Mouse (Mus musculus): Measurements from ENCODE around the gene Ryk. TPM values are rescaled to one million over a fixed set of nuclear protein-coding genes. Genes with fewer than 3 reads are reported as not detected.

Ryk gene
- polyA plus RNA-seq, 1 experiment from 2014 or later: 19.7 TPM

DNA sequence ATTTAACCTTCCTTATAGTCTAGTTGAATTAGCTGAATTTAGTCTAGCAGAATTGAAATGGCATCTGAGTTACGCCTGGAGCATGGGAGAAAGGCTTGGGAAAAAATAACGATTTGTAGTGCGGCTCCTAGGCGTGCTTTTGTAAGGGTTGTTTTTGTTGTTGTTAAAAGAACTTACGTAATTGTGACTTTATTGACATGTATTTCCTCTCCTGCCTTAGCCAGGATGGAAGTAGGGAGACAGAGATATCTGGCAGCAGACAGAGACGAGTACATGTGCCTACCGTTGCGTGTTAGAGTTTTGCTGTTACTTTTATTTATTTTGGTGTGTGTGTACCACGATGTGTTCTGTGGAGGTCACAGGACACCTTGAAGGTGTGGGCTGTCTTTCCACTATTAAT is 1.6 kb downstream of the Ryk start:
- H3K9me3 ChIP-seq: no peaks in the 10 kb centered on the region
- no peaks in the 10 kb centered on the region for H3K36me3 ChIP-seq
- H3K27ac ChIP-seq: no peak overlapping the region
- no peak overlapping the region for H3K9ac ChIP-seq
- no peaks in the 10 kb centered on the region for H3K27me3 ChIP-seq (replicated peaks)
- peak overlapping the region; percentile 70 for H3K4me2 ChIP-seq (replicated peaks)
- peaks cover 39% of the 10 kb centered on the region for H3K4me1 ChIP-seq
- 0 out of 2 replicates have a peak overlapping the region, but pooled peaks have one; percentile 94 for H3K4me3 ChIP-seq
- no peak for ATAC-seq (ENCODE audit: low FRiP score, low read depth)
- 57% methylated on average over 9 of the region's 9 CpGs for WGBS

DNA sequence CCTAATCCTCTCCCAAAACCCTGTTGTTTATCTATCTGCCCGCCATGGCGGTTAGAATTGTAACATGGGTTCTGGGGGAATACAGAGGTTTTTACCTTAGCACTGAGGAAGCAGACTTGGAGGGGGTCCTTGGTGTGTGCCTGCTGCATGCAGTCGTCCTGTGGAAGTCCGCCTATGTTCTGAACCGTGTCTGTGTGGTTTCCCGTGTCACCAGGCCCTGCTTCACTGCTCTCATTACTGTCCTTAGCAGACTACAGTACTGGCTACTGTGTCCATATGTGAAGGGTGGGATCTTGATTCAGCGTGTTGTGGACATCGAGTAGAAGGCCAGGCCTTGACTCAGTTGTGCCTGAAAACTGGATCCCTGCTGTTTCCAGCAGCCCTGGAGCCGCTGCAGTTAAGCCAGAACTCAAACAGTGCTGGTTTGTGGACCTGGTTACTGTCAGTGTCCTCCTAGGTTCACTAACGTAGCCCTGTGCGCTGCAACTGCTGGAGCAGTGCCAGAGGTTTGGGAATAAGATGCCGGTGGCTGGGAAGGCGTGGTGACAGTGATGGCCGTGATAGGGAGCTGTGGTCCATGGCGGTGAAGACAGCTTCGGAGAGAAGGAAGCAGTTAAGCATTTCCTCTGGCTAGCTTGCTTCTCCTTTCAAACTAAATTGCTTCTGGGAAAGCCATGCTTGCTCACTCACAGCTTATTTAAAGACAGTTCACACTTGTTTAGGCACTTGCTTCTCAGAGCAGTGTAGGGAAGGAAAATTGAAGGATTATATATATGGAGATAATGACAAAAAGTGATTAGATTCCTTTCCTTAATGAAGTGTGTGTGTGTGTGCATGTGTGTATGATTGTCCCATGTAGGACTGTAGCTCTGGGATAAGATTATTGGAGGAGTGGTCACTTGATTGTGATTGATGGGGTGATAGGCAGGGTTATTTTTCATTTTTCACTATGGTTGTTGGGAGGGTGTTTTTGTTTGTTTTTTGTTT is 6.4 kb downstream of the Ryk start:
- no peaks in the 10 kb centered on the region for H3K9me3 ChIP-seq
- no peak overlapping the region for H3K27ac ChIP-seq
- H3K4me1 ChIP-seq: peaks cover 48% of the 10 kb centered on the region
- no peak overlapping the region for H3K4me3 ChIP-seq
- H3K27me3 ChIP-seq (replicated peaks): no peaks in the 10 kb centered on the region
- H3K4me2 ChIP-seq (replicated peaks): peak overlapping the region; percentile 8; the same call in 1 of the 2 replicates
- H3K36me3 ChIP-seq: no peaks in the 10 kb centered on the region
- no peak overlapping the region for H3K9ac ChIP-seq
- WGBS: 40% methylated on average over 16 of the region's 16 CpGs
- no peak for ATAC-seq (ENCODE audit: low FRiP score, low read depth)

DNA sequence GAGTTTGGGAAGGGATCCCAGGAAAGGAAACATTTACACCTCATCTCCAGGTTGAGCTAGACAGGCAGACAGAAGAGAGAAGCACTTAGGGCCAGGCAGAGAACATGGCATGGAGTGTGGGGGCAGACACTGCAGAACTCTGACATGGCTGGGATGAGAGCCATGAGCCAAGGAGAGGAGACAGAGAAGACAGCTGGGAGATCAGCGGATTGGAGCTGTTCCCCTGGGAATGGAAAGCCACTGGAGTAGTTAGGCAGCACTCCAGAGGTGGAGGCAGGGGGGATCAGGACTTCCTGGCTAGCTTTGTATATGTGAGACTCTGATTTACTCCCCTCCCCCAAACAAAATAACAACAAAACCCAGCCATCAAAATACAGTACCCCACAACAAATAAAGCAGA is 7.1 kb downstream of the Ryk start:
- no peak for ATAC-seq (ENCODE audit: low FRiP score, low read depth)
- Histone ChIP-seq H3K9me3 (no peaks in the 10 kb centered on the region), H3K4me2 (replicated peaks) (no peak overlapping the region), H3K4me1 (peaks cover 44% of the 10 kb centered on the region), H3K27ac (no peak overlapping the region), H3K27me3 (replicated peaks) (no peaks in the 10 kb centered on the region), H3K4me3 (no peak overlapping the region), H3K9ac (no peak overlapping the region), H3K36me3 (no peaks in the 10 kb centered on the region)
- 54% methylated on average over 1 of the region's 1 CpGs for WGBS

DNA sequence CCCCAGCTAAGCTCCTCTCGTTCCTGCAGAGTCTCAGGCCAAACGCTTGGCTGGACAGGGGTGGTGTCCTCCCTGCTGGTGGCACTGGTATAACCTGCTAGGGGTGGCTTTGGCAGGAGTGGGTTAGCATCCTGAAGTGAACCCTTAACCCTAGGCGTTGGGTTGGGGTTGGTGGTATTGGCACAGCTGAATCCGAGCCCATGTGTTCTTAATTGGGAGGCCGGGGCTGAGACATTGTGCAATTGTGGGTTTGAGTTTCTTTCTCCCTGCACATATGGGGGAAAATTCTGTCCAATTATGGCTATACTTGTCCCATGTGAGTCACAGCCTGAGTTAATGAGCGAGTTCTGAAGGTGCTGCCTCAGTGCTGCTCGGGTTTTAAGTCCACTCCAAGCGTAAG is 7.8 kb downstream of the Ryk start:
- Histone ChIP-seq H3K9me3 (no peaks in the 10 kb centered on the region), H3K27ac (no peak overlapping the region)

DNA sequence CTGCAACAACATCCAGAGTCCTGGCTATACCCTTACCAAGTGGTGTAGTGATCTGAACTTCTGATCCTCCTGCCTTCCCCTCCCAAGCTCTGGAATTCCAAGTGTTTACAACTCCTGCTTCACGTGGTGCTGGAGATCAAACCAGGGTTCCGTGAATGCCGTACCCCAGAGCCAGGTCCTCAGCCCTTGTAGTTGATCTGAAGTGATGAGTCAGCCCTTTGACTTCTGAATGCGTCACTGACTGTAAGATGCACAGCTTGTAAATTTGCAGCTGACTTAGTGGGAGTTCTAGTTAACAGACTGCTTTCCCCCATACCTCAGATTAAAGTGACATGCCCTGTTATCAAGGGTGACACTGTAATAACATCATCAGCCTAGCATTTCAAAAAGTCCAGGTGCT is 8.9 kb downstream of the Ryk start:
- no peak overlapping the region for H3K4me3 ChIP-seq
- no peak overlapping the region for H3K9ac ChIP-seq
- no peaks in the 10 kb centered on the region for H3K27me3 ChIP-seq (replicated peaks)
- ATAC-seq (ENCODE audit: low FRiP score, low read depth): no peak
- H3K27ac ChIP-seq: no peak overlapping the region
- H3K9me3 ChIP-seq: no peaks in the 10 kb centered on the region
- WGBS: 32% methylated on average over 4 of the region's 4 CpGs
- no peaks in the 10 kb centered on the region for H3K36me3 ChIP-seq
- H3K4me2 ChIP-seq (replicated peaks): no peak overlapping the region
- peaks cover 51% of the 10 kb centered on the region for H3K4me1 ChIP-seq

More for the DNA sequence above, 7.8 kb downstream of the Ryk start:
- Histone ChIP-seq H3K4me1 (peaks cover 43% of the 10 kb centered on the region), H3K4me3 (no peak overlapping the region), H3K9ac (no peak overlapping the region), H3K27me3 (replicated peaks) (no peaks in the 10 kb centered on the region), H3K36me3 (no peaks in the 10 kb centered on the region), H3K4me2 (replicated peaks) (no peak overlapping the region)
- no peak for ATAC-seq (ENCODE audit: low FRiP score, low read depth)
- 75% methylated on average over 8 of the region's 8 CpGs for WGBS

DNA sequence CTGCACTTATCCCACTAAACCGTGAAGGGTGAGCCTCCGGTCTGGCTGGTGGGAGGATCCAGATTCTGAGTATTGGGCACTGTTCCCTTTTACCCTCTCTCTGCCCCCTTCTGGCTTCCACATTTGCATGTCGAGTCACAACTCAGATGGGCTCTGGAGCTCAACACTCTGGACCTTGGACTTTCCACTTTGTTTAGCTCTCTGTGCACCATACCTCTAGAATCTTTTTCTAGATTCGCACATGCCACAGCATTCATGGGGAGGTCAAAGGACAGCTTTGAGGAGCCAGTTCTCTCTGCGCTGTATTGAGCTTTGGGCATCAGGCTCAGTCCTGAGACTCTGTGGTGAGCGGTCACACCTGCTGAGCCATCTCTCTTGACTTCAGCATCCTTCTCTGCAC is 11.1 kb downstream of the Ryk start:
- H3K4me1 ChIP-seq: peaks cover 36% of the 10 kb centered on the region
- ATAC-seq (ENCODE audit: low FRiP score, low read depth): no peak
- WGBS: 75% methylated on average over 6 of the region's 6 CpGs

DNA sequence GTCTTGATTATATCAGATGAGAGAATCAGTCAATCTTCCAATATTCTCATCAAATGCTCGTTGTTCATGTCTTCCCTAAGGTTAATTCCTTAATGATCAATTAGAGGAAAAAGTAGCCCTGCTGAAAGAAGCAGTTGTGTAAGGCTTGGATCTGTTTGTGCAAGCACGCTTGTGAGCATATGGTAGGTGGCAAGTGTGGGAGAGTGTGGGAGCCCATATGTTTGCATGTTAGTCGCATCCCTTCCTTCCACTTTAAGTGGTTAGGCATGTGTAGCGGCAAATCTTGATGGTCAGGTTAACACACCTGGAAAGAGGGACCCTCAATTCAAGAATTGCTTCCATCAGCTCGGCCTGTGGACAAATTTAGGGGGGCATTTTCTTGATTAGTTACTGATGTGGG is 11.6 kb downstream of the Ryk start:
- Histone ChIP-seq H3K4me1 (peaks cover 31% of the 10 kb centered on the region; the same call in 1 of the 2 replicates), H3K4me3 (no peak overlapping the region)

More for the DNA sequence above, 11.1 kb downstream of the Ryk start:
- no peaks in the 10 kb centered on the region for H3K36me3 ChIP-seq
- H3K9ac ChIP-seq: no peak overlapping the region
- no peaks in the 10 kb centered on the region for H3K27me3 ChIP-seq (replicated peaks)
- H3K4me2 ChIP-seq (replicated peaks): no peak overlapping the region
- H3K27ac ChIP-seq: no peak overlapping the region
- H3K9me3 ChIP-seq: no peaks in the 10 kb centered on the region
- no peak overlapping the region for H3K4me3 ChIP-seq

DNA sequence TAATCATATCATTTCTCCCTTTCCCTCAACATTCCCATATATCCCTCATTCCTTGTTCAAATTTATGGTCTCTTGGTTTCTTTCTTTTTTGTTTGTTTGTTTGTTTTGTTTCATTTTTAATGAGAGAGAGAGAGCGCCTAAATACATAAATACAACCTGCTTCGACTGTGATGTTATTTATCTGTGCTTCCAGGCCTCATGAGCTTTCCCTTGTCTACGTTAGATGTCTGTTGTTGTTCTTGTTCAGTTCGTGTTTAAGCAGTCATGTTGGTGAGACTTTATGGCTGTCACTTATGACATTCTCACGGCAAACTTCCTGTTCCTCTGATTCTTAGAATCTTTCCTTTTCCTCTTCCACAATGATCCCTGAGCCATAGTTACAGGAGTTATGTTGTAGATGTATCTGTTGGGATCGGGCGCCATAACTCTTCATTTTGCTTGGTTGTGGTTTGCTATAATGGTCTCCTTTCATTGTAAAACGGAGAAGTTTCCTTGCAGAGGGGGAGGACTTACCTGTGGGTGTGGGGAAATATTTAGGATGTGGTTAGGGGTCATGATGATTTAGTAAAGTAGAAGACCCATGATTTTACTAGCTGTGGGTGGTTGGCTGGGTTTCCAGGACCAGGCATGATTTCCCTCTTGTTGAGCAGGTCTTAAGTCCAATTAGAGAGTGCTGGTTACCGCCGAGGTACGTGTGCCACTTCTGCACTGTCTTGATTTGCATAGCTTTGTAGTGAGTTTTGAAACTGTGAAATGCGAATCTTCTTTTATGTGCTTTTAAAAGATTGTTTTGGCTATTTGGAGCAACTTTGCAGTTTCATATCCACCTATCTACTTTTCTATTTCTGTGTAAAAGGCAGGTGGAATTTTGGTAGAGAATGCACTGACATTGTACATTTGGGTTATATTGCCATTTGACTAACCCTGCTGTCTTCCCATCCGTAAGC is 17.6 kb downstream of the Ryk start:
- H3K4me1 ChIP-seq: peaks cover 9% of the 10 kb centered on the region; the same call in 1 of the 2 replicates
- no peak for ATAC-seq (ENCODE audit: low FRiP score, low read depth)

More for the DNA sequence above, 11.6 kb downstream of the Ryk start:
- H3K27ac ChIP-seq: no peak overlapping the region
- no peak overlapping the region for H3K4me2 ChIP-seq (replicated peaks)
- no peaks in the 10 kb centered on the region for H3K36me3 ChIP-seq
- no peaks in the 10 kb centered on the region for H3K9me3 ChIP-seq
- no peak overlapping the region for H3K9ac ChIP-seq
- no peak for ATAC-seq (ENCODE audit: low FRiP score, low read depth)
- no peaks in the 10 kb centered on the region for H3K27me3 ChIP-seq (replicated peaks)
- WGBS: 89% methylated on average over 5 of the region's 5 CpGs

DNA sequence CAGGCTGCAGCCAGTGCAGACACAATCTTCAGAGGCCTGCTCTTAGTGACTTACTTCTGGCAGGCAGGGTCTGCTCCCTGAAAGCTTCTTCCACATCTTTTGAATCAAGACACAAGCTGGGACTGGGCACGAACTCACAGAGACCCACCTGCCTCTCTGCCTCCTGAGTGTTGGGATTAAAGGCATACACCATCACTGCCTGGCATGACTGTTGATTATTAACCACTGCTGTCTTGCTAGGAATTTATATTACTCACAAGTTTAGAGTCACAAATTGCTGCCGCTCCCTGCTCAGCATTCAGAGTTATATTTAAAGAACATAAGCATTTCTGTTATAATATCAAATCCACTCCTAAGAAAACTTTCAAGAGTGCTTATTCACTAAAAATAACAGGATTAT is 23.1 kb downstream of the Ryk start:
- H3K9me3 ChIP-seq: no peaks in the 10 kb centered on the region
- H3K4me2 ChIP-seq (replicated peaks): no peak overlapping the region
- no peak overlapping the region for H3K4me3 ChIP-seq
- H3K27me3 ChIP-seq (replicated peaks): no peaks in the 10 kb centered on the region
- no peak overlapping the region for H3K9ac ChIP-seq
- H3K27ac ChIP-seq: no peak overlapping the region
- WGBS: 94% methylated on average over 2 of the region's 2 CpGs
- no peak for ATAC-seq (ENCODE audit: low FRiP score, low read depth)
- 0 out of 2 replicates have a peak, but pooled peaks cover 6% of the 10 kb centered on the region for H3K4me1 ChIP-seq
- H3K36me3 ChIP-seq: peaks cover 12% of the 10 kb centered on the region; the same call in 1 of the 2 replicates

More for the DNA sequence above, 17.6 kb downstream of the Ryk start:
- Histone ChIP-seq H3K9ac (no peak overlapping the region), H3K4me3 (no peak overlapping the region), H3K36me3 (peaks cover 6% of the 10 kb centered on the region; the same call in 1 of the 2 replicates), H3K9me3 (no peaks in the 10 kb centered on the region), H3K27ac (no peak overlapping the region), H3K4me2 (replicated peaks) (no peak overlapping the region), H3K27me3 (replicated peaks) (no peaks in the 10 kb centered on the region)
- 94% methylated on average over 13 of the region's 13 CpGs for WGBS

DNA sequence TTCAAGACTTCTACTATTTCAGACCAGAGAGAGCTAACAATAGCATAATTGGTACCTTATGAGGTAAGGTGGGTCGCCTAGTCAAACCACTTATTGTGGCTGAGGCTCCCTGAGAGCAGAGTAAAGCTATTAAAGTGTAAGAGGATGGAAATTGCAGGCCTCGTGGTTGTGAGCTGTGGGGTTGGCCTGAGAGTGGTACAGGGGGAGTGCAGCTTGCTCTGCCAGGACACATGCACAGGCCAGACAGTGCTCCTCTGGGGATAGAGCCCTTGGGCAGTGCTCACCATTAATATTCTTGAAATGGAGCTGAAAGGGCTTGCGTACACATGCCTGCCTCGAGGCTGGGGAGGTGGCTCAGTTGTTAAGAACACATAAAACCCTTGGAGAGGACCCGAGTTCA is 23.6 kb downstream of the Ryk start:
- Histone ChIP-seq H3K4me1 (0 out of 2 replicates have a peak, but pooled peaks cover 6% of the 10 kb centered on the region), H3K9ac (no peak overlapping the region), H3K9me3 (no peaks in the 10 kb centered on the region), H3K36me3 (peaks cover 12% of the 10 kb centered on the region; the same call in 1 of the 2 replicates), H3K4me2 (replicated peaks) (no peak overlapping the region), H3K27me3 (replicated peaks) (no peaks in the 10 kb centered on the region), H3K27ac (no peak overlapping the region), H3K4me3 (no peak overlapping the region)
- WGBS: 89% methylated on average over 5 of the region's 5 CpGs
- ATAC-seq (ENCODE audit: low FRiP score, low read depth): no peak

DNA sequence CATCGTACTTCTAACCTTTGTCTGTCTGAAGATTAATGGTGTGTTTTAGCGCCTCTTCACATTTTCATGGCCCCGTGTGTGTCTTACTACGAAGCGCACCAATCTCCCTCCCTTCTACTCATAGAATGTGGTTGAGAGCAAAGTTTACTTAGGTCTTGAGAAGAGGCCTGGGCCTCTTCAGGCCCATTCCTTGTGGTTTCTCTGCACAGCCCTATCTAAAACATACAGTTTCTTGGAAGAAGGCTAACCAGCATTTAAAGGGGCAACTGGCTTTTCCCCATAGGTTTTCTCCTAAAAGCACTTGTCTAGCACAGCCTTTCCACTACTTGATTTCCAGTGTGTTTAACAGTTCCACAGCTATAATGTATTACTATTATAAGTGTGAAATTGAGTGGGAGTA is 24.7 kb downstream of the Ryk start:
- Histone ChIP-seq H3K9ac (no peak overlapping the region), H3K4me3 (no peak overlapping the region), H3K27ac (no peak overlapping the region), H3K4me1 (peaks cover 15% of the 10 kb centered on the region), H3K9me3 (no peaks in the 10 kb centered on the region), H3K4me2 (replicated peaks) (no peak overlapping the region), H3K27me3 (replicated peaks) (no peaks in the 10 kb centered on the region), H3K36me3 (peaks cover 12% of the 10 kb centered on the region; the same call in 1 of the 2 replicates)
- ATAC-seq (ENCODE audit: low FRiP score, low read depth): no peak
- WGBS: 80% methylated on average over 5 of the region's 5 CpGs

DNA sequence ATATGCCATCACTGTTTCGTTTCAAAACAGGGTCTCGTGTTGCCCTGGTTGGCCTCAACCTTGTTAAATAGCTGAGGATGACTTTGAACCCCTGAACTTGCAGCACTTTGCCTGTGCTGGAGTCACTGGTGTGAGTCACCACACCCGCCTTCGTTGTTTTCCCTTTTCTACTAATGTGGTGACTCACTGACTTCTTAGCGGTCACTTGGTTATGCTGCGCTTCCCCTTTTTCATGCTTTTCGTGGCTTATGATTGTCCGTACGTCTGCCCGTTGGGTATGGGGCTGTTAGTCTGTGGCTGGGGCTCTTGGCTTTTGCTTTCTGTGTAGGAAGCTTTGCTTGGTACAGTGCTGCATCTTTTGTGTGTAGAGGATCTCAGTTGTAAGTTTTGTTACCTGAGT is 25.2 kb downstream of the Ryk start:
- Histone ChIP-seq H3K27me3 (replicated peaks) (no peaks in the 10 kb centered on the region), H3K9ac (no peak overlapping the region), H3K36me3 (peaks cover 12% of the 10 kb centered on the region; the same call in 1 of the 2 replicates), H3K4me2 (replicated peaks) (no peak overlapping the region), H3K9me3 (no peaks in the 10 kb centered on the region), H3K4me3 (no peak overlapping the region), H3K4me1 (peaks cover 17% of the 10 kb centered on the region), H3K27ac (no peak overlapping the region)
- no peak for ATAC-seq (ENCODE audit: low FRiP score, low read depth)
- WGBS: 96% methylated on average over 10 of the region's 10 CpGs

Data from neural tube, embryonic 12.5 days (tissue).